Mouse (Mus musculus) hindbrain, embryonic 10.5 days (tissue): ENCODE data around the gene Smc4. TPM values are rescaled to one million over a fixed set of nuclear protein-coding genes. Genes with fewer than 3 reads are reported as not detected.
A peak's percentile ranks its signal among the peaks of the same experiment; 100 is the strongest.

Experiments used
- DNase-seq: peaks from one replicate; pipeline ENCODE4 v3.0.0-alpha.2; 2017; ENCODE audit warnings: low spot score
- H3K27ac ChIP-seq: fragments of 300-500 bp; sonication (generic); 2 replicates; pipeline ENCODE4 v1.5.1; 2016; ENCODE audit warnings: mild to moderate bottlenecking, moderate library complexity
- H3K27me3 ChIP-seq: fragments of 300-500 bp; sonication (generic); 2 replicates; pipeline ENCODE4 v1.6.1; 2016; ENCODE audit warnings: mild to moderate bottlenecking; ENCODE audit not compliant: poor library complexity, insufficient read depth, severe bottlenecking
- H3K36me3 ChIP-seq: fragments of 300-500 bp; sonication (generic); 2 replicates; pipeline ENCODE4 v1.6.1; 2016; ENCODE audit warnings: mild to moderate bottlenecking, moderate library complexity
- H3K4me1 ChIP-seq: fragments of 300-500 bp; sonication (generic); replicated peaks from 2 replicates; pipeline ENCODE4 v1.6.1; 2016; ENCODE audit warnings: mild to moderate bottlenecking
- H3K4me3 ChIP-seq: fragments of 300-500 bp; sonication (generic); 2 replicates; pipeline ENCODE4 v1.5.1; 2016; ENCODE audit warnings: mild to moderate bottlenecking, moderate library complexity
- H3K9me3 ChIP-seq: fragments of 300-500 bp; sonication (generic); 2 replicates; pipeline ENCODE4 v1.6.1; 2016; ENCODE audit warnings: mild to moderate bottlenecking, moderate library complexity
- WGBS: fragments of 180-500 bp; shearing (Covaris S2); methylation state at CpG from one replicate; pipeline ENCODE4 v1.1.7; 2016; 5-methylcytosine and 5-hydroxymethylcytosine counted together
- microRNA counts: library from miRNA; unstranded; fragments of <30 nt; microRNA quantifications from one replicate; lab custom pipeline; 2017
- polyA plus RNA-seq: library from polyadenylated mRNA; unstranded; fragments of >200 nt; fragmentation: Nextera tagmentation; extraction: Ambion mirVana; gene quantifications from 2 replicates; pipeline ENCODE4 v1.2.1, GENCODE M21; 2016

Gene Smc4
- polyA plus RNA-seq, 1 experiment from 2014 or later: 101 TPM

DNA sequence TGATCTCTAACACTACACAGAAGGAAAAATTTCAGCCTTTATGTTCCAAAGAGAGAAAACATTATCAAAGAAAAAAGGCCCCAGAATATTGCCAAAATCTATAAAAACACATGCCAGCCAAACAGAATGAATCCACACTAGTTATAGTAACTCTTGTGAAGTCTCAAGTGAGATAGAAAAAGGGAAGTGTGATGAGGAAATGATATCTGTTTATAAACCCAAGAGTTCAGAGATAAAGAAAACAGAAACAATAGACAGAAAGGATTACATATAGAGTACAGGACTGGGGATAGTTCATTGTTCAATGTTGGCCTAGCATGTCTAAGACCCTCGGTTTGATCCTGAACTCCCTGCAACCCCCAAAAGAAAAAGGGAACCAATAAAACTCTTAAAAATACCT, 58.2 kb downstream of the Smc4 start:
- H3K27ac ChIP-seq: no peak overlapping the region
- WGBS: 98% methylated on average over 1 of the region's 1 CpGs
- no peaks in the 10 kb centered on the region for H3K9me3 ChIP-seq
- H3K36me3 ChIP-seq: no peaks in the 10 kb centered on the region
- DNase-seq: no peak
- no peaks in the 10 kb centered on the region for H3K27me3 ChIP-seq
- H3K4me3 ChIP-seq: no peak overlapping the region
- H3K4me1 ChIP-seq: no peaks in the 10 kb centered on the region

DNA sequence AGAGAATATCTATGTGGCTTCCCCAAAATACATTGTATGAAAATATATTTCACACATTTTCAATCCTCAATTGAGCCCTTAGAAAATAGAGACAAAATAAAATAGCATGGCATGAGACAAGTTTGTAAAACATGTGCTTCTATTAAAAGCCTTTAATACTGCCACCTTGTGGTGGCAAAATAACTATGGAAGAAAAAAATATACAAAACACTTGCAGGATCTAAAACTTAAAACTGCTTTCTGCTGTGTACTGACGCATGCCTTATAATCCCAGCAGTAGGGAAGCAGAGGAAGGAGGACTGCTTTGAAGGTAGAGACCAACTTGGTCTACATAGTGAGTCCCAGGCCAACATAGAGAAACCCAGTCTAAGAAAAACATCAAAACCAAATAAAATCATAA, 59.5 kb downstream of the Smc4 start:
- DNase-seq: no peak

More for the DNA sequence above, 59.5 kb downstream of the Smc4 start:
- Histone ChIP-seq H3K9me3 (no peaks in the 10 kb centered on the region), H3K27ac (no peak overlapping the region), H3K4me3 (no peak overlapping the region), H3K4me1 (no peaks in the 10 kb centered on the region), H3K27me3 (no peaks in the 10 kb centered on the region), H3K36me3 (no peaks in the 10 kb centered on the region)
- 78% methylated on average over 1 of the region's 1 CpGs for WGBS

MicroRNAs encoded within 50 kb of the gene (microRNA counts, 519-probe panel; counts per million panel counts)
- microRNA mmu-miR-15b (lab: Ali Mortazavi, UCI): 6,297 counts per million, percentile 98 among the panel's probes with 10 or more counts

Other genes starting within 250 kb of the Smc4 start
- gene 1110032F04Rik, start 135.2 kb upstream of the Smc4 start, polyA plus RNA-seq: 1.4 TPM in 2 replicates
- gene Ift80, start 168 bp upstream of the Smc4 start, polyA plus RNA-seq: 12.9 and 18.2 TPM in 2 replicates
- 152 and 193 TPM in 2 replicates for gene Trim59, start 40.0 kb downstream of the Smc4 start, polyA plus RNA-seq
- gene Kpna4, start 122.4 kb downstream of the Smc4 start, polyA plus RNA-seq: 26.4 and 33.2 TPM in 2 replicates
- not detected in 2 replicates for gene Arl14, start 217.7 kb downstream of the Smc4 start, polyA plus RNA-seq